Mouse (Mus musculus) stomach, embryonic 14.5 days (tissue): Measurements from ENCODE around the gene Podxl2. TPM values are rescaled to one million over a fixed set of nuclear protein-coding genes. Genes with fewer than 3 reads are reported as not detected.

Source experiments
- ATAC-seq: fragments of 200-750 bp; cut with Nextera tagmentation; 2 replicates; pipeline ENCODE4 v1.8.0; 2017; ENCODE audit warnings: low read depth, moderate TSS enrichment; ENCODE audit not compliant: insufficient number of reproducible peaks, insufficient read depth, low FRiP score
- H3K27ac ChIP-seq: fragments of 300-500 bp; sonication (generic); 2 replicates; pipeline ENCODE4 v1.5.1; 2014; ENCODE audit warnings: mild to moderate bottlenecking, low read length, moderate library complexity, mixed read lengths
- H3K27me3 ChIP-seq: fragments of 300-500 bp; sonication (generic); 2 replicates; pipeline ENCODE4 v1.6.1; 2014; ENCODE audit warnings: low read length, control low read depth, mixed read lengths; ENCODE audit not compliant: control insufficient read depth, insufficient read depth
- H3K36me3 ChIP-seq: fragments of 300-500 bp; sonication (generic); 2 replicates; pipeline ENCODE4 v1.6.1; 2014; ENCODE audit warnings: mild to moderate bottlenecking, control low read depth, low read length, moderate library complexity, mixed read lengths; ENCODE audit not compliant: control insufficient read depth, insufficient read depth
- H3K4me1 ChIP-seq: fragments of 300-500 bp; sonication (generic); 2 replicates; pipeline ENCODE4 v1.6.1; 2014; ENCODE audit warnings: low read length, control low read depth, mixed read lengths; ENCODE audit not compliant: control insufficient read depth, insufficient read depth
- H3K4me2 ChIP-seq: fragments of 300-500 bp; sonication (generic); replicated peaks from 2 replicates; pipeline ENCODE4 v1.6.1; 2014; ENCODE audit warnings: low read depth, low read length, control low read depth
- H3K4me3 ChIP-seq: fragments of 300-500 bp; sonication (generic); 2 replicates; pipeline ENCODE4 v1.5.1; 2014; ENCODE audit warnings: low read depth, low read length, control low read depth
- H3K9ac ChIP-seq: fragments of 300-500 bp; sonication (generic); replicated peaks from 2 replicates; pipeline ENCODE4 v1.6.1; 2014; ENCODE audit warnings: low read depth, mild to moderate bottlenecking, control low read depth, low read length, moderate library complexity, mixed read lengths
- H3K9me3 ChIP-seq: fragments of 300-500 bp; sonication (generic); 2 replicates; pipeline ENCODE4 v1.6.1; 2016; ENCODE audit warnings: low read depth, low read length, control low read depth; ENCODE audit not compliant: control insufficient read depth
- WGBS: fragments of 180-500 bp; shearing (Covaris S2); extraction: QIAGEN DNeasy Blood & Tissue Kit; methylation state at CpG from one replicate; pipeline ENCODE4 v1.1.7; 2014; 5-methylcytosine and 5-hydroxymethylcytosine counted together
- polyA plus RNA-seq: library from polyadenylated mRNA; unstranded; fragments of >200 nt; fragmentation: Nextera tagmentation; extraction: Ambion mirVana; gene quantifications from 2 replicates; pipeline ENCODE4 v1.2.1, GENCODE M21; 2014

Podxl2 gene
- polyA plus RNA-seq, 1 experiment from 2014 or later, result 85.3 TPM

DNA sequence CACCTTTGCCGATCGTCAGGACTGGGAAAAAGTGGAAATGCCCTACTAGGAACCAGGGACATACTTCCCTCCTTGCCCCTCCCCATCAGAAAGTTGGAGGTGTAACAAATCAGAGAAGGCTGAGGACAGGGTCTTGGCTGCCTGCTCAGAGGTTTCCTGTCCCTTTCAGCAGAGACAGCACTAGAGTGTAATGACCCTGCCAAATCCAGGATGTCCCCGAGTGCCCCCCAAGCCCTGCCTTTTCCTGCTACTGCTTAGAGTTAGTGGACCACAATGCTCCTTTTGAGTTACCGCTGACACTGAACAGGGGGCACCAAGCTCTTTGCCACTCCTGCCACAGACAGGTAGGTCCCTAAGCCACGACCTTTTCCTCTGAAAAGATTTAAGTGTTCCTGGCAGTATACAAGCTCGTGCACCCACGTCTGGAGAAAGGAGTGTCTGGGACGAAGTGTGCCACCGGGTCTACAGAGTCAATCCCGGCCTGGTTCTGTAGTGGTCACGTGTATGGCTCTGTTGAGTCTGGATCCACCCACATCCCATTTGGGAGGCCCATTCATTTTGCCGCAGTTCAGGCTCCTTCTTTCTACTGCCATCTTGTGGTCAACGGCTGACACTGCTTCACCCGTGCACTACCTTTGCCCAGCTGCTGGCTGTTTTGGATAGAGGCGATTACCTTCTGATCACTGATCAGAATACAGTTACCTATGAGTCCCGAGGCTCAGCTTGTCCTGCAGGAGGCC, 31.7 kb upstream of the Podxl2 start:
- no peak overlapping the region for H3K9ac ChIP-seq
- no peaks in the 10 kb centered on the region for H3K9me3 ChIP-seq
- H3K4me2 ChIP-seq, result no peak overlapping the region
- no peaks in the 10 kb centered on the region for H3K27me3 ChIP-seq
- H3K36me3 ChIP-seq, result peaks cover 8% of the 10 kb centered on the region
- ATAC-seq, result peak; percentile 31; the same call in 1 of the 2 replicates
- WGBS, result 18% methylated on average over 16 of the region's 16 CpGs
- H3K27ac ChIP-seq, result no peak overlapping the region
- H3K4me3 ChIP-seq, result no peak overlapping the region
- peaks cover 12% of the 10 kb centered on the region; the same call in 1 of the 2 replicates for H3K4me1 ChIP-seq

DNA sequence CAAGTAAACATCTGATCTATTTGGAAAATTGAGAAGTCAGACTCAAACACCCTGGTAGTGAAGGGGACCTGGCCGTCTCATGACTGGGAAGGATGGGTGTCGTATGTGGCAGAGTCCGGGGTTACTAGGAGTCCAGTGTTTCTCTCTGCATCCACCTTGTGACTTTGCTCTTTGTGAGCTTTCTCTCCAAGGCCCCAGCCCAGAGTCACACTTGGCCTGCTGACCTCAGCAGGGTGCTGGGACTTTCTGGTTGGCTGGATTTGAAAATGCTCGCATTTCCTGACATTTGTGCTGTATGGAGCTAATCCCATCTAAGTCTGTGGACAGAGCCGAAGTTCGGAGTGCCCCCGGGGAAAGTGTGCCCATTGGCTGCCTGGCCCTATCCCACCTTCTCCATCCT, 30.2 kb upstream of the Podxl2 start:
- 83% methylated on average over 7 of the region's 7 CpGs for WGBS
- Histone ChIP-seq H3K4me2 (no peak overlapping the region), H3K27ac (no peak overlapping the region), H3K4me1 (peaks cover 18% of the 10 kb centered on the region; the same call in 1 of the 2 replicates), H3K36me3 (peaks cover 6% of the 10 kb centered on the region; the same call in 1 of the 2 replicates), H3K4me3 (no peak overlapping the region), H3K9me3 (no peaks in the 10 kb centered on the region), H3K9ac (no peak overlapping the region), H3K27me3 (no peaks in the 10 kb centered on the region)
- no peak for ATAC-seq

DNA sequence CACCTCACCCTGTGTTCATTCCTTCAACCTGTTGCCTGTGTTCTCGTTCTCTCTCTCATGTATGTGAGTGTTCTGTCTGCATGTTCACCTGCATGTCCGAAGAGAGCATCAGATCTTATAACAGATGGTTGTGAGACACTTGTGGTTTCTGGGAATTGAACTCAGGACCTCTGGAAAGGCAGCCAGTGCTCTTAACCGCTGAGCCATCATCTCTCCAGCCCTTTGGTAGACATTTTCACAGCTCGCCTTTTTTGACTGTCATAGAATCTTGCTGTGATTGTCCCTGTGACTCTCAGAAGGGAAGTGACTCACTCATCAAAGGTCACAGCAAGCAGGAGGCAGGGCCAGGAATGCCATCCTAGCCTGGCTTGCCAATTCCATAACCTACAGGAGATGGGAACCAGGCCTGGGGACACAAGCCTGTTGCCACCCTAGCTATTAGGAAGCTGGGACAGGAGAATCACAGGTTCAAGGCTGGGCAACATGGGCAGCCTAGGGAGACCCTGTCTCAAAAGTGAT, 29.7 kb upstream of the Podxl2 start:
- WGBS, result 84% methylated on average over 4 of the region's 4 CpGs
- H3K9me3 ChIP-seq, result no peaks in the 10 kb centered on the region
- no peak overlapping the region for H3K9ac ChIP-seq
- no peaks in the 10 kb centered on the region for H3K27me3 ChIP-seq
- peaks cover 18% of the 10 kb centered on the region; the same call in 1 of the 2 replicates for H3K4me1 ChIP-seq
- H3K36me3 ChIP-seq, result peaks cover 5% of the 10 kb centered on the region; the same call in 1 of the 2 replicates
- H3K4me2 ChIP-seq, result no peak overlapping the region
- no peak for ATAC-seq
- no peak overlapping the region for H3K27ac ChIP-seq
- no peak overlapping the region for H3K4me3 ChIP-seq

DNA sequence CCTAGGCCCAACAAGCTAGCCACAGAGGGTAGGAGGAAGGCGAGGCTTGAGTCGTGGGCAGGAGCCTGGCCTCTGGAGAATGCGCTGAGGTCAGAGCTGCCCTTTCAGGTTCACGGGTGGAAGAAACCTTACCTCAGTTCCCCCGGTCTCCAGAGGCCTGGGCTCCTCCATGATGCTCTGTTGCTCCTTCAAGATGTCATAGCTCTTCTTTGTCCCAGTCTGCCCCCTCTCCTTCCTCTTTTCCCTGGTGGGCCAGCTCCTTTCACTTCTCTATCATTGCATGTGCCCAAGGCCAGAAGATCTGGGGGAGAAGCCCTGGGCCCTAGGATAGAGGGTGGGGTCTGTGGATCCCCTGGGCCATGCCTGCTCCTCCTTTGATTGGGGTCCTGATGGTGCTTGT, 28.9 kb upstream of the Podxl2 start:
- Histone ChIP-seq H3K36me3 (0 out of 2 replicates have a peak, but pooled peaks cover 5% of the 10 kb centered on the region), H3K4me1 (peaks cover 18% of the 10 kb centered on the region; the same call in 1 of the 2 replicates), H3K27ac (no peak overlapping the region), H3K27me3 (no peaks in the 10 kb centered on the region), H3K9ac (no peak overlapping the region), H3K4me3 (peak overlapping the region; percentile 77; the same call in 1 of the 2 replicates), H3K4me2 (peak overlapping the region; percentile 89), H3K9me3 (no peaks in the 10 kb centered on the region)
- 60% methylated on average over 5 of the region's 5 CpGs for WGBS
- no peak for ATAC-seq

DNA sequence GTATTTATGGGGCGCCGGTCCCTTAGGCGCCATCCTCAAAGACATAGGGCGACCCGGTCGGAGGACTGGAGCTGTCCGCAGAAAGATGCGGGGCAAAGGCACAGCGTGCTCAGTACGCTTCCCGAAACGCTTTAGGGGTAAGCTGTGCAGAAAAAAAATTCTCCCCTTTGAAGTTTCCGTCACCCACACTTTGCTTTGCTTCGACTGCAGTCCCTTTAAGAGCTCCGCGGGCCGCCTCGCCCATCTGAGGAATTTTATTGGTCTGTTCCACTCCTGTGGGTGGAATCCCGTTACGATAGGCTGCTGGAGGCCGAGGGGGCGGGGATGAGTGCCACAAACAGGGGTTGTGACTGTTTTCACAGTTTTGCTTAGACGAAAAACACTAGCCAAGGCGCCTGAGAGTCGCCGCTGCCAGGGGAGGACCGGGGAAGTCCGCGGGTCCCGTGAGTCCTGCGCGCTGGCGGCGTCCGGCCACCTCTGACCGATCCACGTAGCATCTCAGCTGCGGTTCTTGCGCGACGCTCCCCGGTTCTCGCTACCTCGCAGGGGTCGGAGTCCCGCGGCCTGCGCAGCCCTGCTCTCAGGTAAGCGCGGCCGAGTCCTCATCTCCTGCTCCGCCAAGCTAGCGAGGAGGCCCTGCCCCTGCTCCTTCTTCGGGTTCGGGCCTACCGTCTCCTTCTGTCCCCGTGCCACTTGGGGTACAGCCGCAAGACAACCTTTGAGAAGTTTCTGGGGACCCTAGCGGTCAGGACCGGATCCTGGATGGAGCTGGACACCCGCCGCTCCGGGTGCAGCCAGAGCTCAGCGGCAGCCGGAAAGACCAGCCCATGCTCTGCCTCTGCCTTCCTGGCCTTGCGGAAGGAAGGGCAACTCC, 27.3 kb upstream of the Podxl2 start, which contains the start of gene Tpra1:
TSS of gene Tpra1 (plus strand) at position 305 of the 874 bp plus-strand sequence.
- peak within 1 kb of the TSS; percentile 69 for H3K9ac ChIP-seq
- H3K4me3 ChIP-seq, result peak within 1 kb of the TSS; percentile 77
- H3K36me3 ChIP-seq, result no peaks in the 10 kb centered on the region
- H3K4me1 ChIP-seq, result peaks cover 19% of the 10 kb centered on the region; the same call in 1 of the 2 replicates
- peak within 1 kb of the TSS; percentile 95 for H3K27ac ChIP-seq
- WGBS, result under 1% methylated on average over 65 of the region's 66 CpGs
- no peaks in the 10 kb centered on the region for H3K9me3 ChIP-seq
- H3K4me2 ChIP-seq, result peak within 1 kb of the TSS; percentile 89
- ATAC-seq, result peak; percentile 84
- no peaks in the 10 kb centered on the region for H3K27me3 ChIP-seq

DNA sequence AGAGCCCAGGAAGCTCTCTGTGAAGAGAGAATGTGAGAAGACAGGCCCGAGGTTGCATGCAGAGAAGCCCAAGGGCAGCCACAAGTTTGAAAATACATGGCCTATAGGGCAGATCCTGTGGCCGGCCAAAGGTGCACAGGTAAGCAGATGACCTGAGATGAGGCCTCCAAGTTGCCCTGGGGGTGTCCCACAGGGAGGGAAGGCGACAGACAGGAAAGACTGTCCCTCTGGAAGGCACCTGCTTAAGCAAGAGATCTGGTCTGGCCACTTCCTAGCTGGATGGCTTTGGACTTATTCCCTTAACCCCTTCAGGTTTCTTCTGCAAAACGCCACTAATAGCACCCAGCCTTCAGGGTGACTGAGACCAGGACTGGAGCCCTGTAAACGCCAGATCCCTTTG, 26.6 kb upstream of the Podxl2 start:
- H3K27me3 ChIP-seq, result no peaks in the 10 kb centered on the region

DNA sequence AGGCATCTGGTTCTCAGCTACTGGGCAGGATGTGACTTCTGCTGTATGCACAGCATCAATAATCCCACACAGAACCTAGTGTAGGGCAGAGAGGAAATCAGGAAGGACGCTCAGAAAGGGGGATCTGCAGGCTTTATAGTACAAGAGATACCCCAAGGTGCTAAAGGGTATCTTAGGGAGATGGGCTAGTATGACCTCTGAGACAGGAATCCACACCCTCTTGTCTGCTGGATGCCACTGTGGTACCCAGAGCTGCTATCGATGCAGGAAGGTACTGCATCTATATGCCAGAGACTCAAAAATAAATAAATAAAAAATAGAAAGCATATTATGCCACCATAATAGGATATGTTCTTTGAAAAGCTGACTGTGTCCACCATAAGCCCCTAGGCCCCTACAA, 24.8 kb upstream of the Podxl2 start:
- WGBS, result 90% methylated on average over 2 of the region's 2 CpGs
- ATAC-seq, result no peak
- Histone ChIP-seq H3K4me2 (no peak overlapping the region), H3K4me1 (peaks cover 27% of the 10 kb centered on the region; the same call in 1 of the 2 replicates), H3K36me3 (peaks cover 16% of the 10 kb centered on the region; the same call in 1 of the 2 replicates), H3K9me3 (no peaks in the 10 kb centered on the region), H3K4me3 (no peak overlapping the region), H3K27me3 (no peaks in the 10 kb centered on the region), H3K27ac (no peak overlapping the region), H3K9ac (no peak overlapping the region)

More for the DNA sequence above, 26.6 kb upstream of the Podxl2 start:
- Histone ChIP-seq H3K4me2 (peak overlapping the region; percentile 89), H3K4me3 (peak overlapping the region; percentile 77), H3K27ac (peak overlapping the region; percentile 53; the same call in 1 of the 2 replicates), H3K4me1 (peaks cover 26% of the 10 kb centered on the region; the same call in 1 of the 2 replicates), H3K36me3 (peaks cover 3% of the 10 kb centered on the region; the same call in 1 of the 2 replicates), H3K9me3 (no peaks in the 10 kb centered on the region), H3K9ac (peak overlapping the region; percentile 47; the same call in 1 of the 2 replicates)
- WGBS, result 3% methylated on average over 5 of the region's 5 CpGs
- ATAC-seq, result no peak

DNA sequence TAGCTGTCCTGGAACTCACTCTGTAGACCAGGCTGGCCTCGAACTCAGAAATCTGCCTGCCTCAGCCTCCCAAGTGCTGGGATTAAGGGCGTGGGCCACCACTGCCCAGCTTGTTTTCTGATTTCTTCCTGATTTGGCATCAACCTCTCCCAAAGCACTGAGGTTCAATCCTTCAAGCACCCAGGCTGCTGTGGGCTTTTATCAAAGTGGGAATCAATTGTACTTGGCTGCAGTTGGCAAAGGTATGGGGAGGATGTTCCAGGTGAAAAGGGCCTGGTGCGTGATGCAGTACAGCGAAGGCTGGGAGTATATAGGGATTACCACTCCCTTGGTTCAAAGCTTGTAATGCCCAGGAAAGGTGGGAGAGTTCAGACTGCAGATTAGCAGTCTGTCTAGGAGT, 24.2 kb upstream of the Podxl2 start:
- peaks cover 26% of the 10 kb centered on the region; the same call in 1 of the 2 replicates for H3K4me1 ChIP-seq
- WGBS, result 60% methylated on average over 4 of the region's 4 CpGs
- no peak overlapping the region for H3K9ac ChIP-seq
- peak overlapping the region; percentile 67 for H3K4me2 ChIP-seq
- peaks cover 21% of the 10 kb centered on the region; the same call in 1 of the 2 replicates for H3K36me3 ChIP-seq
- no peaks in the 10 kb centered on the region for H3K9me3 ChIP-seq
- ATAC-seq, result no peak
- no peaks in the 10 kb centered on the region for H3K27me3 ChIP-seq
- H3K27ac ChIP-seq, result no peak overlapping the region; the same call in 1 of the 2 replicates
- H3K4me3 ChIP-seq, result peak overlapping the region; percentile 79; the same call in 1 of the 2 replicates
